Mouse (Mus musculus) left cerebral cortex, adult 9 months (tissue): ENCODE data around the gene Ppp1r1c.
A peak's percentile ranks its signal among the peaks of the same experiment; 100 is the strongest.
"Not testable (repeated sequence)": the region's sequence is repeated elsewhere in the genome, so short reads cannot be mapped to it uniquely, and the experiment has no call there.

Experiments
- DNase-seq, 2 experiments: peaks; one replicate each; pipeline ENCODE4 v3.0.0; 2022; ENCODE audit warnings: low spot score in 2 of 2

Ppp1r1c gene

GRCm38 (mm10) chr2:79744164-79744563, 36.6 kb downstream of the Ppp1r1c start:
- DNase-seq = no peak

GRCm38 (mm10) chr2:79751685-79752084, 44.1 kb downstream of the Ppp1r1c start:
- DNase-seq = no peak

GRCm38 (mm10) chr2:79760018-79760417, 52.4 kb downstream of the Ppp1r1c start:
- peak in 1 of 2 experiments; percentile 34 for DNase-seq

GRCm38 (mm10) chr2:79762723-79763388, 55.3 kb downstream of the Ppp1r1c start:
- no peak for DNase-seq

- no peak for DNase-seq
Observed at GRCm38 (mm10) chr2:79765032-79765431, 57.5 kb downstream of the Ppp1r1c start.

GRCm38 (mm10) chr2:79765723-79766122, 58.1 kb downstream of the Ppp1r1c start:
- DNase-seq = no peak

- DNase-seq = no peak
Observed at GRCm38 (mm10) chr2:79768625-79769024, 61.0 kb downstream of the Ppp1r1c start.

GRCm38 (mm10) chr2:79770307-79770706, 62.7 kb downstream of the Ppp1r1c start:
- DNase-seq = no peak

GRCm38 (mm10) chr2:79774372-79774771, 66.8 kb downstream of the Ppp1r1c start:
- DNase-seq = peak in 1 of 2 experiments; percentile 86

- no peak for DNase-seq
Observed at GRCm38 (mm10) chr2:79777801-79778200, 70.2 kb downstream of the Ppp1r1c start.

GRCm38 (mm10) chr2:79780772-79781171, 73.2 kb downstream of the Ppp1r1c start:
- no peak for DNase-seq

GRCm38 (mm10) chr2:79785541-79786134, 78.1 kb downstream of the Ppp1r1c start:
- DNase-seq = no peak

GRCm38 (mm10) chr2:79786467-79786866, 78.9 kb downstream of the Ppp1r1c start:
- no peak for DNase-seq

- DNase-seq = no peak
Observed at GRCm38 (mm10) chr2:79793186-79793585, 85.6 kb downstream of the Ppp1r1c start.

GRCm38 (mm10) chr2:79797444-79797843, 89.9 kb downstream of the Ppp1r1c start:
- DNase-seq = no peak

- no peak for DNase-seq
Observed at GRCm38 (mm10) chr2:79798627-79799026, 91.0 kb downstream of the Ppp1r1c start.

GRCm38 (mm10) chr2:79815708-79816484, 108.3 kb downstream of the Ppp1r1c start:
- DNase-seq = no peak

GRCm38 (mm10) chr2:79819543-79819942, 112.0 kb downstream of the Ppp1r1c start:
- DNase-seq = no peak

GRCm38 (mm10) chr2:79825853-79826252, 118.3 kb downstream of the Ppp1r1c start:
- no peak for DNase-seq

GRCm38 (mm10) chr2:79839090-79839489, 131.5 kb downstream of the Ppp1r1c start:
- DNase-seq = no peak

- DNase-seq = no peak
Observed at GRCm38 (mm10) chr2:79839513-79839912, 131.9 kb downstream of the Ppp1r1c start.

GRCm38 (mm10) chr2:79847396-79847795, 139.8 kb downstream of the Ppp1r1c start:
- DNase-seq = not testable (repeated sequence)

GRCm38 (mm10) chr2:79856874-79857273, 149.3 kb downstream of the Ppp1r1c start:
- no peak for DNase-seq
